Mouse (Mus musculus): Measurements from ENCODE around the gene Ankrd53. TPM values are rescaled to one million over a fixed set of nuclear protein-coding genes. Genes with fewer than 3 reads are reported as not detected.

The Ankrd53 gene
- total and polyA plus RNA-seq, 3 experiments, result not detected

GRCm38 (mm10) chr6:83802033-83802432, 39.6 kb downstream of the Ankrd53 start:
- DNase-seq (ENCODE audit: low spot score), result no peak
- H3K4me3 ChIP-seq (ENCODE audit: low read depth, low read length), result no peak overlapping the region
- peaks cover 72% of the 10 kb centered on the region for H3K36me3 ChIP-seq (replicated peaks)
- H3K4me1 ChIP-seq (ENCODE audit: insufficient read depth, low read depth, low read length), result no peaks in the 10 kb centered on the region; the same call in 1 of the 2 replicates
- no peaks in the 10 kb centered on the region for H3K27me3 ChIP-seq (ENCODE audit: insufficient read depth, low read length)
- TF ChIP-seq GATA2 (IDR thresholded peaks at IDR 0.05; ENCODE audit: borderline replicate concordance, low read depth, low read length), result no peak
- TF ChIP-seq GATA1 (IDR thresholded peaks at IDR 0.05; ENCODE audit: borderline replicate concordance, low read length), result no peak
- TF ChIP-seq POLR2AphosphoS5 (IDR thresholded peaks at IDR 0.05; ENCODE audit: insufficient replicate concordance, low read depth, low read length), result no peak
- TF ChIP-seq CTCF (IDR thresholded peaks at IDR 0.05; ENCODE audit: low read depth, low read length), result no peak
- TF ChIP-seq TAL1 (conservative IDR thresholded peaks at IDR 0.05; ENCODE audit: low read depth, low read length), result no peak
- no peak for ATAC-seq (ENCODE audit: extremely low read depth, insufficient number of reproducible peaks, low FRiP score, poor library complexity, severe bottlenecking)
- H3K9me3 ChIP-seq (replicated peaks), result no peaks in the 10 kb centered on the region

- Histone ChIP-seq H3K36me3 (replicated peaks) (peaks cover 69% of the 10 kb centered on the region), H3K27me3 (ENCODE audit: insufficient read depth, low read length) (no peaks in the 10 kb centered on the region), H3K4me1 (ENCODE audit: insufficient read depth, low read depth, low read length) (no peaks in the 10 kb centered on the region), H3K9me3 (replicated peaks) (no peaks in the 10 kb centered on the region), H3K4me3 (ENCODE audit: low read depth, low read length) (no peak overlapping the region)
- no peak for ATAC-seq (ENCODE audit: extremely low read depth, insufficient number of reproducible peaks, low FRiP score, poor library complexity, severe bottlenecking)
- no peak for DNase-seq (ENCODE audit: low spot score)
- TF ChIP-seq GATA2 (IDR thresholded peaks at IDR 0.05; ENCODE audit: borderline replicate concordance, low read depth, low read length), result no peak
- no peak for TF ChIP-seq CTCF (IDR thresholded peaks at IDR 0.05; ENCODE audit: low read depth, low read length)
- no peak for TF ChIP-seq GATA1 (IDR thresholded peaks at IDR 0.05; ENCODE audit: borderline replicate concordance, low read length)
- TF ChIP-seq TAL1 (conservative IDR thresholded peaks at IDR 0.05; ENCODE audit: low read depth, low read length), result no peak
- no peak for TF ChIP-seq POLR2AphosphoS5 (IDR thresholded peaks at IDR 0.05; ENCODE audit: insufficient replicate concordance, low read depth, low read length)
Measured at GRCm38 (mm10) chr6:83802846-83803245, 40.4 kb downstream of the Ankrd53 start.

- no peak for ATAC-seq (ENCODE audit: extremely low read depth, insufficient number of reproducible peaks, low FRiP score, poor library complexity, severe bottlenecking)
- peaks cover 11% of the 10 kb centered on the region for H3K36me3 ChIP-seq (replicated peaks)
Measured at GRCm38 (mm10) chr6:83815801-83816200, 53.4 kb downstream of the Ankrd53 start.

More at GRCm38 (mm10) chr6:83815801-83816200, 53.4 kb downstream of the Ankrd53 start:
- H3K9me3 ChIP-seq (replicated peaks), result 0 out of 2 replicates have a peak, but pooled peaks cover 2% of the 10 kb centered on the region
- no peaks in the 10 kb centered on the region for H3K4me1 ChIP-seq (ENCODE audit: insufficient read depth, low read depth, low read length)
- no peak for TF ChIP-seq CTCF (IDR thresholded peaks at IDR 0.05; ENCODE audit: low read depth, low read length)
- TF ChIP-seq POLR2AphosphoS5 (IDR thresholded peaks at IDR 0.05; ENCODE audit: insufficient replicate concordance, low read depth, low read length), result no peak
- TF ChIP-seq GATA1 (IDR thresholded peaks at IDR 0.05; ENCODE audit: borderline replicate concordance, low read length), result no peak
- no peak for TF ChIP-seq TAL1 (conservative IDR thresholded peaks at IDR 0.05; ENCODE audit: low read depth, low read length)
- no peak for TF ChIP-seq GATA2 (IDR thresholded peaks at IDR 0.05; ENCODE audit: borderline replicate concordance, low read depth, low read length)
- no peak for DNase-seq (ENCODE audit: low spot score)
- H3K4me3 ChIP-seq (ENCODE audit: low read depth, low read length), result no peak overlapping the region
- no peaks in the 10 kb centered on the region for H3K27me3 ChIP-seq (ENCODE audit: insufficient read depth, low read length)

Other genes with a start within 250 kb of the Ankrd53 start
- gene Actg2, start 226.4 kb upstream of the Ankrd53 start, total RNA-seq (2014; fragmentation: Nextera tagmentation), result not detected in 2 replicates
- 0.11 and 0.17 TPM in 2 replicates for gene Actg2, start 226.4 kb upstream of the Ankrd53 start, total RNA-seq (2017)
- not detected in 2 replicates for gene Actg2, start 226.4 kb upstream of the Ankrd53 start, polyA plus RNA-seq (2012)
- 47.3 and 55.2 TPM in 2 replicates for gene Stambp, start 189.9 kb upstream of the Ankrd53 start, total RNA-seq (2014; fragmentation: Nextera tagmentation)
- 7.0 and 8.2 TPM in 2 replicates for gene Stambp, start 189.9 kb upstream of the Ankrd53 start, total RNA-seq (2017)
- 1.8 and 1.9 TPM in 2 replicates for gene Stambp, start 189.9 kb upstream of the Ankrd53 start, polyA plus RNA-seq (2012)
- not detected in 2 replicates for gene Clec4f, start 106.5 kb upstream of the Ankrd53 start, total RNA-seq (2014; fragmentation: Nextera tagmentation)
- gene Clec4f, start 106.5 kb upstream of the Ankrd53 start, total RNA-seq (2017), result 0.05 TPM in 1 of 2 replicates, not detected in the other
- not detected in 2 replicates for gene Clec4f, start 106.5 kb upstream of the Ankrd53 start, polyA plus RNA-seq (2012)
- gene Cd207, start 84.8 kb upstream of the Ankrd53 start, total RNA-seq (2014; fragmentation: Nextera tagmentation), result not detected in 2 replicates
- gene Cd207, start 84.8 kb upstream of the Ankrd53 start, total RNA-seq (2017), result not detected in 2 replicates
- not detected in 2 replicates for gene Cd207, start 84.8 kb upstream of the Ankrd53 start, polyA plus RNA-seq (2012)
- gene Vax2, start 51.4 kb upstream of the Ankrd53 start, total RNA-seq (2014; fragmentation: Nextera tagmentation), result not detected in 2 replicates
- gene Vax2, start 51.4 kb upstream of the Ankrd53 start, total RNA-seq (2017), result not detected in 2 replicates
- gene Vax2, start 51.4 kb upstream of the Ankrd53 start, polyA plus RNA-seq (2012), result not detected in 2 replicates
- gene Atp6v1b1, start 19.7 kb upstream of the Ankrd53 start, total RNA-seq (2014; fragmentation: Nextera tagmentation), result not detected in 2 replicates
- gene Atp6v1b1, start 19.7 kb upstream of the Ankrd53 start, total RNA-seq (2017), result 0.22 TPM in 1 of 2 replicates, not detected in the other
- not detected in 2 replicates for gene Atp6v1b1, start 19.7 kb upstream of the Ankrd53 start, polyA plus RNA-seq (2012)
- 47.8 and 50.0 TPM in 2 replicates for gene Tex261, start 13.2 kb downstream of the Ankrd53 start, total RNA-seq (2014; fragmentation: Nextera tagmentation)
- 32.5 and 35.4 TPM in 2 replicates for gene Tex261, start 13.2 kb downstream of the Ankrd53 start, total RNA-seq (2017)
- 30.3 and 34.6 TPM in 2 replicates for gene Tex261, start 13.2 kb downstream of the Ankrd53 start, polyA plus RNA-seq (2012)
- gene Nagk, start 32.3 kb downstream of the Ankrd53 start, total RNA-seq (2014; fragmentation: Nextera tagmentation), result 12.9 and 19.2 TPM in 2 replicates
- gene Nagk, start 32.3 kb downstream of the Ankrd53 start, total RNA-seq (2017), result 49.7 and 50.7 TPM in 2 replicates
- 5.5 and 6.5 TPM in 2 replicates for gene Nagk, start 32.3 kb downstream of the Ankrd53 start, polyA plus RNA-seq (2012)
- 7.6 and 8.4 TPM in 2 replicates for gene Paip2b, start 69.1 kb downstream of the Ankrd53 start, total RNA-seq (2014; fragmentation: Nextera tagmentation)
- gene Paip2b, start 69.1 kb downstream of the Ankrd53 start, total RNA-seq (2017), result 10.3 and 12.0 TPM in 2 replicates
- 9.3 and 10.5 TPM in 2 replicates for gene Paip2b, start 69.1 kb downstream of the Ankrd53 start, polyA plus RNA-seq (2012)
- gene Zfp638, start 104.5 kb downstream of the Ankrd53 start, total RNA-seq (2014; fragmentation: Nextera tagmentation), result 181 and 199 TPM in 2 replicates
- 130 and 152 TPM in 2 replicates for gene Zfp638, start 104.5 kb downstream of the Ankrd53 start, total RNA-seq (2017)
- 4.3 and 5.3 TPM in 2 replicates for gene Zfp638, start 104.5 kb downstream of the Ankrd53 start, polyA plus RNA-seq (2012)
- gene Dysf, start 245.9 kb downstream of the Ankrd53 start, total RNA-seq (2014; fragmentation: Nextera tagmentation), result not detected in 2 replicates
- gene Dysf, start 245.9 kb downstream of the Ankrd53 start, total RNA-seq (2017), result 0.06 and 0.11 TPM in 2 replicates
- not detected in 2 replicates for gene Dysf, start 245.9 kb downstream of the Ankrd53 start, polyA plus RNA-seq (2012)